Mouse (Mus musculus) hindbrain, embryonic 14.5 days (tissue): Measurements from ENCODE around the gene Parvb. TPM values are rescaled to one million over a fixed set of nuclear protein-coding genes. Genes with fewer than 3 reads are reported as not detected.

Source experiments
- ATAC-seq: fragments of 200-750 bp; cut with Nextera tagmentation; 2 replicates; pipeline ENCODE4 v1.8.0; 2017; ENCODE audit warnings: moderate number of reproducible peaks, mild to moderate bottlenecking, moderate TSS enrichment, moderate library complexity; ENCODE audit not compliant: low FRiP score
- DNase-seq: peaks from one replicate; pipeline ENCODE4 v3.0.0-alpha.2; 2015; ENCODE audit warnings: low spot score
- H3K27ac ChIP-seq: fragments of 300-500 bp; sonication (generic); 2 replicates; pipeline ENCODE4 v1.5.1; 2014; ENCODE audit warnings: mild to moderate bottlenecking, moderate library complexity
- H3K27me3 ChIP-seq: fragments of 300-500 bp; sonication (generic); 2 replicates; pipeline ENCODE4 v1.6.1; 2014; ENCODE audit warnings: mild to moderate bottlenecking, low read length, mixed read lengths; ENCODE audit not compliant: control insufficient read depth, insufficient read depth
- H3K36me3 ChIP-seq: fragments of 300-500 bp; sonication (generic); replicated peaks from 2 replicates; pipeline ENCODE4 v1.6.1; 2014; ENCODE audit not compliant: control insufficient read depth, insufficient read depth
- H3K4me1 ChIP-seq: fragments of 300-500 bp; sonication (generic); replicated peaks from 2 replicates; pipeline ENCODE4 v1.6.1; 2014; ENCODE audit warnings: antibody characterized with exemption, low read length, mixed read lengths; ENCODE audit not compliant: control insufficient read depth, insufficient read depth
- H3K4me2 ChIP-seq: fragments of 300-500 bp; sonication (generic); replicated peaks from 2 replicates; pipeline ENCODE4 v1.6.1; 2014; ENCODE audit warnings: mild to moderate bottlenecking, moderate library complexity
- H3K4me3 ChIP-seq: fragments of 300-500 bp; sonication (generic); replicated peaks from 2 replicates; pipeline ENCODE4 v1.5.1; 2014; ENCODE audit warnings: mild to moderate bottlenecking, low read length
- H3K9ac ChIP-seq: fragments of 300-500 bp; sonication (generic); 2 replicates; pipeline ENCODE4 v1.6.1; 2014
- H3K9me3 ChIP-seq: fragments of 300-500 bp; sonication (generic); 2 replicates; pipeline ENCODE4 v1.6.1; 2016; ENCODE audit warnings: low read length; ENCODE audit not compliant: control insufficient read depth
- WGBS: fragments of 180-500 bp; shearing (Covaris S2); extraction: QIAGEN DNeasy Blood & Tissue Kit; methylation state at CpG from one replicate; pipeline ENCODE4 v1.1.7; 2014; 5-methylcytosine and 5-hydroxymethylcytosine counted together
- polyA plus RNA-seq: library from polyadenylated mRNA; unstranded; fragments of >200 nt; fragmentation: Nextera tagmentation; extraction: Ambion mirVana; gene quantifications from 2 replicates; pipeline ENCODE4 v1.2.1, GENCODE M21; 2014

Gene Parvb
- polyA plus RNA-seq, 1 experiment from 2014 or later = 4.1 TPM

DNA sequence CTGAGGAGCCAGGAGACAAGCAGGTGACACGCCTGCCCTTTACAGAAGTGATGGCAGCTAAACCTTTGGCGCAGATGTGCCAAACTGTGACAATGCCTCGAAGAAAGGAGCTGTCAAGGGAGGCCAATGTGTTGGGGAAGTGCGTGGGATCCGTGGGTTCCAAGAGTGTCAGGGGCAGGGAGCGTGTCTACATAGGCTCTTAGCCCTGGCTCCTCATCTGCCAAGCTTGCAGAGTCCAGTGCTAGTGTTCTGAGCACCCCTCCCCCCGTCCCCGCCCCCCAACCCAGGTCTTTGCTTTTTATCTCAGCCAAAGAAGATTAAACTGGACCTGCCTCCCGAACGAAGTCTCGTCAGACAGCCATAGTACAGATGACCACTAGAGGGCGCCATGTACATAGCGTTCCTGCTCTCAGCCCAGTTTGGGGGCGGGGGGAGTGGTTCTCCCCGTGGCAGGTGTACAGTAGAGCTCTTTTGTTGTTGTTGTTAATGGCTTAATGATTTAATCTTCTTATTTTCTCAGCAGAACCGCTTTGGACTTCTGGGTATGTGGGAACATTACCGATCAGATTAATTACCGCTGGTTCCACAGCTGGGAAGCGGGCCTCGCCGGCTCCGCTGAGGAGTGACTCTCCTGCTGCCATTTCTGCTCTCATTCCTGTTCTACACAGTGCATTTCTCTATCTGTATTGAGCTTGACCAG, 28.4 kb downstream of the Parvb start:
- peak overlapping the region; percentile 77 for H3K27ac ChIP-seq
- no peaks in the 10 kb centered on the region for H3K9me3 ChIP-seq
- H3K4me3 ChIP-seq = no peak overlapping the region
- peaks cover 12% of the 10 kb centered on the region; the same call in 1 of the 2 replicates for H3K4me1 ChIP-seq
- 18% methylated on average over 22 of the region's 22 CpGs for WGBS
- ATAC-seq = peak; percentile 78
- no peaks in the 10 kb centered on the region for H3K36me3 ChIP-seq
- DNase-seq = peak; percentile 93
- H3K9ac ChIP-seq = peak overlapping the region; percentile 22; the same call in 1 of the 2 replicates
- peak overlapping the region; percentile 36 for H3K4me2 ChIP-seq
- no peaks in the 10 kb centered on the region for H3K27me3 ChIP-seq

DNA sequence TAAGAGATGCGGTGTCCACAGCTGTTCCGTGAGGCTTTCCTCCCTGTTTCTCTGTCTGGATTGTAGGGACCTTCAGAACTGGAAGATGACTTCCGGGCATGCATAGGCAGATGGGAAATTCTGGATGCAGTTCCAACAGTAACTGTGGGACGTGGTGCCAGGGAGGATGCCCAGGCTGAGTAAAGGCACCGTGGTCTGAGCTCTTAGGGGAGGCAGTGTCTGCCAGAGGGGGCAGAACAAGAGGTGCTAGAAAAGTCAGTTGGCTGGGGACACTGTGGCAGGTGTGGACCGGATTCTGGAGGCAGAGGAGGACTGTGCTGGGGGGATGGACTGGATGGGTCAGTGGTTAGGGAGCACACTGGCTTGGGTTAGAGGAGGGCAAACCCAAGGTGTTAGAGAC, 30.8 kb downstream of the Parvb start:
- no peak for DNase-seq

DNA sequence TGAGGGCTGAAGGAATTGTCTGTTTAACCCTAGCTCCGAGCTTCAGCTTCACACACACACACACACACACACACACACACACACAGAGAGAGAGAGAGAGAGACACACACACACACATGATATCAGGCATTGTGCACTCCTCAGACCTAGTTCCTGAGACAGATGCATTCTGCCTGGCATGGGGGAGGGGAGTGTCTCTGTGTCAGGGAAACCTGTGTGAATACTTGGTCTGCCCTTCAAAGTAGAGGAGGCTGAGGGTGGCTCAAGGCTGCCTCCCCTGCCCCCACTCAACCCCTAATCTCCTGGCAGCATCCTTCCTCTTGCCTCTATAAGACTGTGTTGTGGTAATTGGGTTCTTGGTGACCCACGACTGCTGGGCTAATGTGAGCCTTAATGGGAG, 31.7 kb downstream of the Parvb start:
- Histone ChIP-seq H3K27me3 (no peaks in the 10 kb centered on the region), H3K27ac (no peak overlapping the region), H3K36me3 (no peaks in the 10 kb centered on the region), H3K9me3 (no peaks in the 10 kb centered on the region), H3K9ac (no peak overlapping the region), H3K4me1 (peaks cover 12% of the 10 kb centered on the region; the same call in 1 of the 2 replicates), H3K4me3 (no peak overlapping the region), H3K4me2 (no peak overlapping the region)
- WGBS = 56% methylated on average over 2 of the region's 2 CpGs
- DNase-seq = no peak
- ATAC-seq = no peak

More for the DNA sequence above, 30.8 kb downstream of the Parvb start:
- peaks cover 12% of the 10 kb centered on the region; the same call in 1 of the 2 replicates for H3K4me1 ChIP-seq
- H3K9me3 ChIP-seq = no peaks in the 10 kb centered on the region
- ATAC-seq = no peak
- H3K9ac ChIP-seq = no peak overlapping the region
- no peaks in the 10 kb centered on the region for H3K36me3 ChIP-seq
- H3K4me3 ChIP-seq = no peak overlapping the region
- WGBS = 89% methylated on average over 6 of the region's 6 CpGs
- H3K27me3 ChIP-seq = no peaks in the 10 kb centered on the region
- H3K4me2 ChIP-seq = no peak overlapping the region
- H3K27ac ChIP-seq = no peak overlapping the region

DNA sequence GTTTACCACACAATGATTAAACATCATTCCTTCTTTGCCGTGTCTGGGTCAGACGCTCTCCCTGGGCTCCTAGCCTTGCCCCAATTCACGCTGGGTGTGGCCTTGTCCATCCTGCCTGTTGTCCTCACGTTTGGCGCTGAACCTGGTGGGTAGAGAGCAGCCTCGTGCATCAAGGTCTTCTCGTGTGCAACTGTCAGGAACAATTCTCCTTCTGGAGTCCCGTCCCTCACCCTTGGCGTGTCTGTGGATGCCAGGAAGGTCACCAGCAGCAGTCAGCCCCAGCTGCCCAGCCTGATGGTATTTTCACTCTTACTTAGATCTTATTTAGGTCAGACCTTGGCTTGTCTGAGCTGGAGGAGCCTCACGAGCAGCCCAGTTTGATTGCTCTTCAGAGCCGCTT, 33.3 kb downstream of the Parvb start:
- H3K36me3 ChIP-seq = no peaks in the 10 kb centered on the region
- no peak overlapping the region for H3K27ac ChIP-seq
- WGBS = 69% methylated on average over 11 of the region's 11 CpGs
- no peak for ATAC-seq
- H3K9me3 ChIP-seq = no peaks in the 10 kb centered on the region
- DNase-seq = no peak
- H3K4me1 ChIP-seq = peaks cover 9% of the 10 kb centered on the region; the same call in 1 of the 2 replicates
- no peak overlapping the region for H3K4me3 ChIP-seq
- no peak overlapping the region for H3K4me2 ChIP-seq
- no peaks in the 10 kb centered on the region for H3K27me3 ChIP-seq
- no peak overlapping the region for H3K9ac ChIP-seq

DNA sequence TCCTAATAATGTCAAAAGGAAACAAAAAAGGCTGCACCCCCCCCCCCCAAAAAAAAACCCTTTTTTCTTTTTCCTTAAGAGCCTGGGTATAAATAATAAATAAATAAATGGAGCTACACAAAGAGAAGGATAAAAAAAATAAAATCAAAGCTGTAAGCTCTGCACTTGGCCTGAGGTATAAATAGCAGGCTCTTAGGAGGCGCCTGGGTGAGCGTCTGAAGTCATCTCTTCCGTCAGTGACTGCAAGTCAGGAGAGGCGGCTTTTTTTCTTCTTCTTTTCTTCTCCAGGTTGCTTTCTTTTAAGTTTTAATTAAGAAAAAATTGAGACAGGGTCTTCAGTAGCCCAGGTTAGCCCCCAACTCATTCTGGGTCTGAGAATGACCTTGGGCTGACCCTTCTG, 34.4 kb downstream of the Parvb start:
- Histone ChIP-seq H3K9ac (no peak overlapping the region), H3K4me2 (no peak overlapping the region), H3K27ac (no peak overlapping the region), H3K9me3 (no peaks in the 10 kb centered on the region), H3K36me3 (no peaks in the 10 kb centered on the region), H3K27me3 (no peaks in the 10 kb centered on the region), H3K4me3 (no peak overlapping the region), H3K4me1 (peaks cover under 1% of the 10 kb centered on the region; the same call in 1 of the 2 replicates)
- ATAC-seq (no peak), DNase-seq (no peak)
- 77% methylated on average over 4 of the region's 4 CpGs for WGBS

DNA sequence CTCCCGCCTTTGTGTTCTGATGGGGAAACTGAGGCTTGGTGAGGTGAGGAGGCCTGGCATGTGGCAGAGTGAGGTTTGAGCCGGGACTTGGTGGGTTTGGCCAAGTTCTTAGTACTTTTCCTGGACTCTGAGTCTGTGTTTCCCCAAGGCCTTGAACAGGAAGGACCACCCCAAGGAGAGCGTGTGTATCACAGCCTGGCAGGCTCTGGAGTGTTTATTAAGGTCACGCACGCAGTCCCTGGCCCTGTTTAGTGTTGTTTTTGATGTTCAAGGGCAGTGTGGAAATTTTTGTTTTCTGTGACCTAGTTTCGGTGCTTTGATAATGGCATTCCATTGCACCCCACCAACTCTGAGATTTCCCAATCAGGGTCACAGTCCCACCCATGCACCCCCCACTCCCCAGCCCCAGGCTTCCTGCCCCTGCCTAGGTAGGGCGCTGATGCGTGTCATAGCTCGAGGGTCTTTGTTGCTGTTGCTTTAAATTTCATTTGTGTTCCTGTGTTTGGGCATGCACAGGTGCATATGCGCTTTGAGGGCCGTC, 35.9 kb downstream of the Parvb start:
- H3K4me2 ChIP-seq = no peak overlapping the region
- ATAC-seq (no peak), DNase-seq (no peak)
- no peaks in the 10 kb centered on the region for H3K9me3 ChIP-seq
- 89% methylated on average over 11 of the region's 11 CpGs for WGBS
- H3K4me1 ChIP-seq = no peaks in the 10 kb centered on the region; the same call in 1 of the 2 replicates
- H3K36me3 ChIP-seq = no peaks in the 10 kb centered on the region
- no peaks in the 10 kb centered on the region for H3K27me3 ChIP-seq
- H3K27ac ChIP-seq = no peak overlapping the region
- H3K9ac ChIP-seq = no peak overlapping the region
- no peak overlapping the region for H3K4me3 ChIP-seq

DNA sequence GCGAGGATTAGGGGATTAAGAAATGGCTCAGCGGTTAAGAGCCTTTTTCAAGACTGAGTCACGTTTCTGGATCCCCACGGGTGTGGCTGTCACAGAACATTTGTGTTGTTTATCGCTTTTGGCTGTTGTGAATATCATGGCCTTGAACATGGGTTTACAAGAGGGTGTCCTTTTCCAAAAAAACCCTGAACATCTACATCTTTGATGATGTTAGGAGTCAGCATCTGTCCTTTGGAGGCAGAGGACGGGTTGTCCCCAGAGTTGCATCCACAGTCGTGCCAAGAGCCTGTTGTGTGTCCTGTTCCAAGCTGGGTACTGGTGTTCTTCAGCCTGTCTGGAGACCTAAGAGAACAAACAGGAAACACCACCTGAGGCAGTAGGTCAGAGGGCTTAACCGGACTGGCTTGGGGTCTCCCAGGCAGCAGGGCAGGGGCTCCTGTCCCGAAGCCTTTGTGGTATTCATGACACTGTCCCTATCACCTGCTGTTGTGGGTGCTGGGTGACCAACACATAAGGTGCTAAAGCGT, 37.3 kb downstream of the Parvb start:
- H3K4me3 ChIP-seq = no peak overlapping the region
- DNase-seq = no peak
- no peaks in the 10 kb centered on the region for H3K9me3 ChIP-seq
- no peak overlapping the region for H3K9ac ChIP-seq
- H3K4me1 ChIP-seq = no peaks in the 10 kb centered on the region; the same call in 1 of the 2 replicates
- 86% methylated on average over 10 of the region's 10 CpGs for WGBS
- H3K36me3 ChIP-seq = no peaks in the 10 kb centered on the region
- no peak for ATAC-seq
- no peak overlapping the region for H3K4me2 ChIP-seq
- H3K27ac ChIP-seq = no peak overlapping the region
- H3K27me3 ChIP-seq = no peaks in the 10 kb centered on the region

DNA sequence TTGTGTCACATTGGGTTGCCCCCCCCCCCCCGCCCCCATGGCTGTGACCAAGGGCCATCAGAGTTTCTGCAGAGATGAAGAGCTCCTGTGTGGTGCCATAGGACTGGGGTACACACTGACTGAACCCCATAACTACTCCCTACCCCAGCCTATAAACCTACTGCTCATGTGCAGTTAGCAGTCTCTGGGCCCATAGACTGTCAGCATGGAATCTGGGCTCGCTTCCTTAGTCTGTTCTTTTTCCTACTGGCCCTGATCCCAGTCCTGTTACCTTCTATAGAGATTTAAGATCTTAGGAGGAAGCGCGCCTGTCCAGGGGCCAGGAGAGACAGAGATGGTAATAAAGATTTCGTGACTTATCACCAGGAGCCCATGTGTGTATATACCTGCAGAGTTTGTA, 38.2 kb downstream of the Parvb start:
- WGBS = 88% methylated on average over 5 of the region's 5 CpGs
- Histone ChIP-seq H3K27ac (no peak overlapping the region), H3K4me3 (no peak overlapping the region), H3K36me3 (no peaks in the 10 kb centered on the region), H3K9ac (no peak overlapping the region), H3K27me3 (no peaks in the 10 kb centered on the region), H3K4me1 (no peaks in the 10 kb centered on the region; the same call in 1 of the 2 replicates), H3K4me2 (no peak overlapping the region), H3K9me3 (no peaks in the 10 kb centered on the region)
- no peak for ATAC-seq
- DNase-seq = no peak

DNA sequence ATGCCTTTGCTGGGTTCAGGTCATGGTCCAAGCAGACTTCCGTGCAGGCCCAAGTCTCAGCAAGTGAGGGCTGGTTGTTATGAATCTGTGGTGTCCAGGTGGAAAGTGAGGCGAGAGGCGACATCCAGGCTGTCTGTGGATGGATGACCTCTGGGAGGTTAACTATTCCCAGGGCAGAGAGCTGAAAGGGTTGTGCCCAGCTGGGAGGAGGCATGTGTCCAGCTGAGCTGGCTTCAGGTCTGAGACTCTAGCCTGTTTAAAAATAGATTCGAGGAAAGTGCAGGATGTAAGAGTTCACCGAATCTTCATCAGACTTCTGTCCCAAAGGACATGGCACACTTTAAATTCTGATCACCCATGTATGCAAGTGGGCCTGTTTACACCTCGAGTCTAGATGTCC, 38.6 kb downstream of the Parvb start:
- H3K9ac ChIP-seq = no peak overlapping the region
- no peak for DNase-seq
- no peak overlapping the region for H3K4me2 ChIP-seq
- H3K36me3 ChIP-seq = no peaks in the 10 kb centered on the region
- no peaks in the 10 kb centered on the region for H3K9me3 ChIP-seq
- no peaks in the 10 kb centered on the region for H3K27me3 ChIP-seq
- whole genome bisulfite sequencing = 76% methylated on average over 6 of the region's 6 CpGs
- no peak for ATAC-seq
- no peaks in the 10 kb centered on the region; the same call in 1 of the 2 replicates for H3K4me1 ChIP-seq
- H3K27ac ChIP-seq = no peak overlapping the region
- H3K4me3 ChIP-seq = no peak overlapping the region
